Mouse (Mus musculus) liver (tissue): ENCODE data around the gene Rph3al.

Source experiments
- DNase-seq: peaks from one replicate; pipeline ENCODE4 v3.0.0-alpha.2; 2020; ENCODE audit warnings: mixed read lengths

The Rph3al gene

GRCm38 (mm10) chr11:75859460-75859859, 78.8 kb downstream of the Rph3al start:
- DNase-seq = no peak

- no peak for DNase-seq
Observed at GRCm38 (mm10) chr11:75858975-75859374, 79.3 kb downstream of the Rph3al start.

- no peak for DNase-seq
Observed at GRCm38 (mm10) chr11:75857781-75858180, 80.4 kb downstream of the Rph3al start.

GRCm38 (mm10) chr11:75854327-75854726, 83.9 kb downstream of the Rph3al start:
- no peak for DNase-seq

- DNase-seq = no peak
Observed at GRCm38 (mm10) chr11:75853067-75853636, 85.1 kb downstream of the Rph3al start.

- DNase-seq = no peak
Observed at GRCm38 (mm10) chr11:75852485-75852884, 85.7 kb downstream of the Rph3al start.

GRCm38 (mm10) chr11:75849552-75849951, 88.7 kb downstream of the Rph3al start:
- DNase-seq = no peak

- no peak for DNase-seq
Observed at GRCm38 (mm10) chr11:75846589-75846988, 91.6 kb downstream of the Rph3al start.

GRCm38 (mm10) chr11:75845675-75846074, 92.6 kb downstream of the Rph3al start:
- DNase-seq = no peak

GRCm38 (mm10) chr11:75842904-75843619, 95.2 kb downstream of the Rph3al start:
- no peak for DNase-seq

GRCm38 (mm10) chr11:75841503-75841902, 96.7 kb downstream of the Rph3al start:
- no peak for DNase-seq

- no peak for DNase-seq
Observed at GRCm38 (mm10) chr11:75839536-75840430, 98.4 kb downstream of the Rph3al start.

GRCm38 (mm10) chr11:75838861-75839426, 99.3 kb downstream of the Rph3al start:
- no peak for DNase-seq

GRCm38 (mm10) chr11:75836240-75836610, 102.0 kb downstream of the Rph3al start:
- DNase-seq = no peak

GRCm38 (mm10) chr11:75835587-75836239, 102.5 kb downstream of the Rph3al start:
- no peak for DNase-seq

GRCm38 (mm10) chr11:75833081-75833480, 105.1 kb downstream of the Rph3al start:
- DNase-seq = no peak

GRCm38 (mm10) chr11:75830386-75830785, 107.8 kb downstream of the Rph3al start:
- DNase-seq = no peak

GRCm38 (mm10) chr11:75827414-75827813, 110.8 kb downstream of the Rph3al start:
- DNase-seq = no peak

GRCm38 (mm10) chr11:75823506-75823905, 114.7 kb downstream of the Rph3al start:
- no peak for DNase-seq

- DNase-seq = no peak
Observed at GRCm38 (mm10) chr11:75813085-75813484, 125.1 kb downstream of the Rph3al start.

- peak; percentile 63 for DNase-seq
Observed at GRCm38 (mm10) chr11:75811900-75812299, 126.3 kb downstream of the Rph3al start.

GRCm38 (mm10) chr11:75810526-75810925, 127.7 kb downstream of the Rph3al start:
- no peak for DNase-seq

GRCm38 (mm10) chr11:75807486-75807885, 130.7 kb downstream of the Rph3al start:
- no peak for DNase-seq
